Mouse (Mus musculus): ENCODE data around the gene Hira.

Hira gene

GRCm38 (mm10) chr16:19014650-19015049, 137.8 kb downstream of the Hira start:
- no peak for DNase-seq (ENCODE audit: low read depth, low spot score)
